Mouse (Mus musculus) E14TG2a.4 (cell line): ENCODE measurements around the gene Fam171a1.

Experiments used
- H3K27me3 ChIP-seq: 2 replicates; pipeline ENCODE4 v1.6.1; 2014; ENCODE audit warnings: low read length, control low read depth; ENCODE audit not compliant: insufficient read depth
- H3K36me3 ChIP-seq: 2 replicates; pipeline ENCODE4 v1.6.1; 2014; ENCODE audit warnings: low read length, control low read depth; ENCODE audit not compliant: insufficient read depth
- H3K4me1 ChIP-seq: replicated peaks from 2 replicates; pipeline ENCODE4 v1.6.1; 2014; ENCODE audit warnings: low read depth, low read length, control low read depth
- H3K4me3 ChIP-seq: replicated peaks from 2 replicates; pipeline ENCODE4 v1.5.1; 2014; ENCODE audit warnings: mild to moderate bottlenecking, low read length
- H3K9me3 ChIP-seq: 2 replicates; pipeline ENCODE4 v1.6.1; 2014; ENCODE audit warnings: low read length, control low read depth
- CTCF ChIP-seq: conservative IDR thresholded peaks from 2 replicates; pipeline ENCODE4 v1.5.1; 2014; ENCODE audit warnings: low read length
- NANOG ChIP-seq: IDR thresholded peaks from 2 replicates; pipeline ENCODE4 v1.6.1; 2014; ENCODE audit warnings: borderline replicate concordance, low read length, mixed read lengths
- POU5F1 ChIP-seq: IDR thresholded peaks from 2 replicates; pipeline ENCODE4 v1.6.1; 2014; ENCODE audit warnings: low read length, borderline replicate concordance

Fam171a1 gene

GRCm38 (mm10) chr2:3141804-3142203 is 27.8 kb downstream of the Fam171a1 start:
- Histone ChIP-seq H3K4me1 (peaks cover 12% of the 10 kb centered on the region), H3K36me3 (no peaks in the 10 kb centered on the region), H3K9me3 (no peaks in the 10 kb centered on the region), H3K4me3 (no peak overlapping the region), H3K27me3 (no peaks in the 10 kb centered on the region)
- no peak for TF ChIP-seq CTCF
- no peak for TF ChIP-seq POU5F1
- TF ChIP-seq NANOG: no peak

DNA sequence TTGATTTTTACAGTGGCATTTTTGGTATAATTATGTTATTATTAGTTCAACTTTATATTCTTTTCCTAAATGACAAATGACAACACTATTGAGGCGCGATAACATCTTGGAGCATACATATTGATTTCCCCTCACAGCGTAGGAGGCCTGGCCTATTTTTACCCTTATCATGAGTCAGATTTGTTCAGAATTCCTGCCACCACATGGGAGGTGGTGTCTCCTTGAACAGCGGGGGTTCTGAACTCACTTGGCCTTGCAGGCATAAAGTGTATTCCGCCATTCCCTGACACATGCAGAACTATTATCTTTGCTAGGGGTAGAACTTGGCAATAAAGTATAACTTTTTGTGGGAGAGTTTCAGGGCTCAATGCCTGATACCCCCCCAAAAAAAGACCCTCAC is 30.3 kb downstream of the Fam171a1 start:
- Histone ChIP-seq H3K4me3 (no peak overlapping the region), H3K36me3 (no peaks in the 10 kb centered on the region), H3K4me1 (peaks cover 14% of the 10 kb centered on the region), H3K9me3 (no peaks in the 10 kb centered on the region), H3K27me3 (no peaks in the 10 kb centered on the region)
- TF ChIP-seq NANOG (no peak), CTCF (no peak), POU5F1 (no peak)

DNA sequence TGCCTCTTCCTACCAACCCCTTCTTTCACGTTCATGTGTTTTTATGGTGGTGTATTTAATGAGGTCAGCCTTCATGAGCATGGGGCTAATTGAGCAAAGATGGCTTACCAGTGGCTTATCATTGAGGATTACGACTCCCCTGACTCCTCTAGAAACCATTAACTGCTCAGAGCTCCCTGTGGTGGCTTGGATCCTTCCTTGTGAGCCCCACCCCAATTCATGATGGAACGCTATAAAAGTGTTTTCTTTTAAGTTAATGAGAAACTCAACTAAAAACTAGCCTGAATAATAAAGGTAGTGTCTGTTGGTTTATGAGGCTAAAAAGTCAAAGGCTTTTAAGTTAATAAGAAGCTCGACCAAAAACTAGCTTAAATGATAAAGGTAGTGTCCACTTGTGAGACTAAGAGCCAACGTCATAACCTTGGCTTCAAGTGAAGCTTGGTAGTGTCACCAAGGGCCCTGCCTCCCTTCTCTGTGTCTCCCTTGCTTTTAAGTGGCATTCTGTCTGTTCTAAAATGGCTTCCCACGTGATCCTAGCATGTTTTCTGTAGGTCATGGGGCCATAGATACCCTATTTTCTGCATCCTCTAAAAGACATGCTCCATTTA is 33.6 kb downstream of the Fam171a1 start:
- Histone ChIP-seq H3K27me3 (no peaks in the 10 kb centered on the region), H3K36me3 (no peaks in the 10 kb centered on the region), H3K4me1 (peaks cover 14% of the 10 kb centered on the region), H3K4me3 (no peak overlapping the region), H3K9me3 (no peaks in the 10 kb centered on the region)
- TF ChIP-seq NANOG: no peak
- no peak for TF ChIP-seq CTCF
- TF ChIP-seq POU5F1: no peak

GRCm38 (mm10) chr2:3148731-3149130 is 34.7 kb downstream of the Fam171a1 start:
- Histone ChIP-seq H3K36me3 (no peaks in the 10 kb centered on the region), H3K4me1 (peaks cover 8% of the 10 kb centered on the region), H3K9me3 (no peaks in the 10 kb centered on the region), H3K4me3 (no peak overlapping the region), H3K27me3 (no peaks in the 10 kb centered on the region)
- TF ChIP-seq POU5F1: no peak
- TF ChIP-seq NANOG: no peak
- TF ChIP-seq CTCF: no peak

- Histone ChIP-seq H3K4me1 (peaks cover 7% of the 10 kb centered on the region), H3K9me3 (no peaks in the 10 kb centered on the region), H3K4me3 (no peak overlapping the region), H3K27me3 (no peaks in the 10 kb centered on the region), H3K36me3 (no peaks in the 10 kb centered on the region)
- TF ChIP-seq POU5F1 (no peak), CTCF (no peak), NANOG (no peak)
These were observed 36.3 kb downstream of the Fam171a1 start for GRCm38 (mm10) chr2:3150324-3150723.

DNA sequence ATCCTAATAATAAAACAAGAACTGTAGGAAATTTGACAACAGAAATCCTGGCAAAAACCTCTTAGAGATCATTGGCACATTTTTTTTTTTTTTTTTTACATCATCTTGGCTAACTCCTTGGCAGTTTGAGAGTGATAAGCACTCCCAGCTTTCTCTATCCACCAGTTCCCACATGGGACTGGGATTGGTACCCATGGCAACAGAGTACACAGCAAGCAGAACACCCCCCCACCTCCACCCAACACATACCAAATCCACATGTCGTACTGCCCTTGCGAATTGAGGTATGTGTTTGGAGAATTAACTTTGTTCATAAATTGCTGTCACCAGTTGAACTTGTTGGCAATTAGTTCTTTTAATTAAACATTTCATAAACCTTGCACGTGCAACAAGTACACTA is 37.3 kb downstream of the Fam171a1 start:
- Histone ChIP-seq H3K4me1 (peaks cover 7% of the 10 kb centered on the region), H3K9me3 (no peaks in the 10 kb centered on the region), H3K36me3 (no peaks in the 10 kb centered on the region), H3K4me3 (no peak overlapping the region), H3K27me3 (no peaks in the 10 kb centered on the region)
- no peak for TF ChIP-seq POU5F1
- no peak for TF ChIP-seq NANOG

DNA sequence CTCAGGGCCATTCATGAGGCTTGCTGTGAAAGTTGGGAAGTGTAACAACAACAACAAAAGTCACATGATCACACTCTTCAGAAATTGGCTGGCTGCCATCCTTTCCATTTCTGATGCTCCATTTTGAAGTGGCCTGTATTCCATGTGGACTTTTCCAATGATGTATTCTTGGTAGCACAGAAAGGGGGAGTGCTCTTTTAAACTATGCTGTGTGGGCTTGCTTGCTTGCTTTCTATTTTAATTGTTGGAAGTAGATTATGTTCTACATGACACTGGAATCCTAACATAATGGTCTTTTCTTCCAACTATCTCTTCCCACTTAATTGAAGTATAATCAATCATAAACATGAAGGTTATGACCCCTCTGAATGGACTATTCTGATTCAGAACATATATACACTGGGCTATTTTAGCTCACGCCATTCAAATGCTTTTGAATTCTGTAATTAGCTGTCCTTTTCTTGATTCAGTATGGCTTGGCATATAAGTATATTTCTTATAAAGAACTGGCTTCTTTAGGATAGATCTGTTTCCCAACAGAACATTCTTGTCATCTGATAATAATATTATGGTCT is 40.2 kb downstream of the Fam171a1 start:
- no peaks in the 10 kb centered on the region for H3K9me3 ChIP-seq
- H3K27me3 ChIP-seq: no peaks in the 10 kb centered on the region
- H3K36me3 ChIP-seq: no peaks in the 10 kb centered on the region
- H3K4me3 ChIP-seq: no peak overlapping the region
- no peak for TF ChIP-seq NANOG
- no peak for TF ChIP-seq CTCF
- TF ChIP-seq POU5F1: no peak
- H3K4me1 ChIP-seq: no peaks in the 10 kb centered on the region

DNA sequence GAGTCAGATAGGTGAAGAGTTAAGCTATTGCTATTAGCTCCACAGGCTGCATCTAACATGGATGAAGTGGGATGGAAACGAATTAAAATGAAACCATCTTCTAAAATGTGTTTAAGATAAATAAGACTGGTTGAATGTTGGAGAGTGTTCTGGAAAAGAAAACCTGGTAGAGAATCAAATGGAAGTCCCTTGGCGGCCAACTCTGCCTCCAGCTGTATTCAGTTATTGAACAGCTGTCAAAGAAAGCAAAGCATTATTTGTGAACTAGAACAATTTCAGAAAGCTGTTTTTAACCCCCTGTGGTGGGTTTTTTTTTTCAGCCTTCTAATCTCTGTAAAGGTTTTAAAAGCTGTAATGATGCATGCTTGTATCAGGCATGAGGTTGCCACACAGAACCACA is 41.0 kb downstream of the Fam171a1 start:
- no peaks in the 10 kb centered on the region for H3K27me3 ChIP-seq

DNA sequence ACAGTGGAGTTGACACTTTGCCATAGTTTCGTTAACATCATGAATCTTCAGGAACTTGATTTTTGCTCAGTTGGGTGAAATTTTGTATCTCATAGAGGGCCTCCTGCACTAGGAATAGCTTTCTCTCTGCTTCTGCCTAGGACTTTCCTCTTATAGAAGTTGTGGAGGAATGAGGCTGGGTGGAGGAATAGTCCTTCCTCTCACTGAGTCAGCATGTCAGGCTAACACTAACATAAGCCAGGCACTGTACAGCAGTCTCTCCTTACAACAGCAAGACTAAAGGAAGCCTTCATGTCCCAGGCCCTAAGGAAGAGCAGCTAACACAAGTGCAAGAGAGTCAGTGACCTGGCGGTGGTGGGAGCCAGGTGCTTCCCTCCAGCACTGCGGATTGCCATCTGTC is 43.0 kb downstream of the Fam171a1 start:
- H3K4me1 ChIP-seq: no peaks in the 10 kb centered on the region
- no peak overlapping the region for H3K4me3 ChIP-seq
- no peaks in the 10 kb centered on the region for H3K9me3 ChIP-seq
- H3K27me3 ChIP-seq: no peaks in the 10 kb centered on the region
- no peak for TF ChIP-seq NANOG
- no peak for TF ChIP-seq CTCF
- TF ChIP-seq POU5F1: no peak
- no peaks in the 10 kb centered on the region for H3K36me3 ChIP-seq

More for the DNA sequence above, 41.0 kb downstream of the Fam171a1 start:
- no peaks in the 10 kb centered on the region for H3K9me3 ChIP-seq
- TF ChIP-seq POU5F1 (no peak), CTCF (no peak), NANOG (no peak)
- H3K4me1 ChIP-seq: no peaks in the 10 kb centered on the region
- H3K36me3 ChIP-seq: no peaks in the 10 kb centered on the region
- no peak overlapping the region for H3K4me3 ChIP-seq
